Mouse (Mus musculus): ENCODE results near the gene Dlg2. TPM values are rescaled to one million over a fixed set of nuclear protein-coding genes. Genes with fewer than 3 reads are reported as not detected.
"Not testable (repeated sequence)": the region's sequence is repeated elsewhere in the genome, so short reads cannot be mapped to it uniquely, and the experiment has no call there.

Dlg2 gene
- total RNA-seq, 2 experiments from 2014 or later = 1.9 to 3.4 TPM

DNA sequence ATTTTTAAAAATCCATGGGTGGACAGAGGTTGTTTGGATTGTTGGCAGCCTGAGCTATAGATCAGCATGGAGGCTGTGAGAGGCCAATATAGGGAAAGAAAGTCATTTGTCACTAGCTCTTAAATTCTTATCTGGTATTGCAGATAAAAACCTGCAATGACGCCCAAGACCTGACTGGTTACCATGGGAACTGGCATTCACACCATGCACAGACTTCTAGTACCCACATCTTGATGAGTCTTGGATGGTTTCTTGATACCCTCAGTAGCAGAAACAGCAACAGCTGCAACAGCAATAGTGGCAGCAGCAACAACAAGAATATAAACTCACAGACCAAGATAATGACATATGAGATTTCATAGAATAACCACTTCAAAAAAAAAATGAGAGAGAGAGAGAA lies 315.1 kb downstream of the Dlg2 start:
- no peak for DNase-seq
- intact Hi-C loops (cut with DNase I) = no loop called here

DNA sequence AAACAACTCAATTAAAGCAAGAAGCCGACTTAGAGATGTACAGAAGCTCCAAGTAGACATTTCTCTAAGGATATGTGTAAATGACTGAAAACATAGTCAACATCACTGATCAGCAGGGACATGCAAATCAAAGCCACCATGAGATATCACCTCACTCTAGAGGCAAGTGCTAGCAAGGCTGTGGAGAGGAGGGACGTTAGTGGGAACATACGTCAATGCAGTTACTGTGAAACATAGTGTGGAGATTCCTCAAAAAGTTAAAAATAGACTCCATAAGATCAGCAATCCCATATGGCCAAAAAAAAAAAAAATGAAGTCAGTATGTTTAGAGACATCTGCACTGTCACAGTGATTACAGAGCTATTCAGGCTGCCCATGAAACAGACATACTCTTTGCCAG lies 349.2 kb downstream of the Dlg2 start:
- DNase-seq = no peak
- intact Hi-C loops (cut with DNase I) = no loop called here

DNA sequence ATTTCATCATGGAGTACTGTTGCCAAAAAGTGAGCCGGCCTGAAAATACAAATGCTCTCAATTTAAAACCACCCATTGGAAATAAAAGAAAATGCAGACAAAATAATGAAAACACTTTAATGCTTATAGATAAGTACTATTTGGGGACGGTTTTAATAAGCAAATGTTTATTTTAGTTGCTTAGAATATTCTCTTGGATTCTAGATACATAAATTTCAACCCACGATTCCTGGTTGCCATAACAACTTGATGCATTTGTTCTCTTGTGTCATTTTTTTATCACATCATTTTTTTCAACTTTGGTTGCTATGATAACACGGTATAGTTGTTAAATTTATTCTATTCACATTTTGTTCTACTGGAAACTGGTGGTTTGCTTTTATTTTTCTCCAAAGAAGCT lies 364.8 kb downstream of the Dlg2 start:
- intact Hi-C loops (cut with DNase I) = no loop called here
- no peak for DNase-seq

DNA sequence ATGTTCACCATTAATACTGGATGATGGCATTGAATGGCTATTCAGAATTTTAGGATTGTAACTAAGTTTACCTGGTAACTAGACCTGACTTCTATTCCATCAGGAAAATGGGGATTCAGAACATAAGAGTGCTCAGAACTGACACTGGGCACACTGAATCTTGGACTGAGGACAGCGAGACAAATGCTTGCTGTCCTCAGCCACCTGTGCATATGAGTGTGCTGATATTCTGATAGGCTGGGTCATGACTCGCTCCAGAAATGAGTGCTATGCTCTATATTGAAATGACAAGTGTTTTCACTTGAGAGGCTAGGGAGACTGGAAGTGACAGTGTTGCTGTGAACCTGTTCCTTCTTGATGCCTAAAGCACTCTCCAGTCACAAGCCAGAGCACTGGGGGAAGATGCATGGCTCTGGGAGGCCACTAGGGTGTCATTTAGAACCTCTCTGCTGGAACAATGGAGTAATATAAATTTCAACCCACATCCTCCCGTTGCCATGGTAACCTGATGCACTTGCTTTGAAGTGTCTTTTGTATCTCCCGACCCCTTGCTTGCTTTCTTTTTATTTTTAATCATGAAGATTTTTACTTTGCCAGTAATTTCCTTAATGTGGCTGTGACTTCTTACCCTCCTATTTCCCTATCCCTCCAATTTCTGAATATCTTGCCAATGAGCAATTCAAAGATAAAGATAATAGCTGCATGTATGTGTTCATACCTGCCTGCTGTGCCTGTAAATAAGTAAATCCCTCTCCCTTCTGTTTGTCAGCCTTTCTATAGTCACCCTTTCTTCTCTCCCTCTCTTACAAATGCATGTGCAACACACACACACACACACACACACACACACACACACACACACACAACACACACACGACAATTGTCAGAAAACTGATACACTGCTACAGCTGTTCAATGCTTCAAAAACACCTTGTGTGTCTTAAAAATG lies 367.1 kb downstream of the Dlg2 start:
- intact Hi-C loops (cut with DNase I) = no loop called here
- no peak for DNase-seq

DNA sequence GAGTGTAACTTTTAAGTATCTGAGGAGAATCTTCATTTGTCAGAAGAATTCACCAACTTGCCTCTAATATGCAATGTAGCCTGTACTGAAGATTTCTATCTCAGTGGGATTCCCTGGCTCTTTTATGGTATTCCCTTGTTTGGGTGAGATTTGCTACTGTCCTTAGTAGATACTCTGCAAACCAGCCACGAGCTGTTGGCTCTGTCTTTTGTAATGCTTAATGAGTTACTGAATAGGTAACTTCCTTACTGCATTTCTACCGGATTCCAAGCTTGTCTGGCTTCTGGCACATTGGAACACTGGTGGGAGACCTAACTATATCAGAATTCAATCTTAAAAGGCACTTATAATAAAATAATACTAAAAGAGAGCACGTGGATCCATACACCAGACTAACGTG lies 400.3 kb downstream of the Dlg2 start:
- intact Hi-C loops (cut with DNase I); DNase-seq: not testable (repeated sequence)

DNA sequence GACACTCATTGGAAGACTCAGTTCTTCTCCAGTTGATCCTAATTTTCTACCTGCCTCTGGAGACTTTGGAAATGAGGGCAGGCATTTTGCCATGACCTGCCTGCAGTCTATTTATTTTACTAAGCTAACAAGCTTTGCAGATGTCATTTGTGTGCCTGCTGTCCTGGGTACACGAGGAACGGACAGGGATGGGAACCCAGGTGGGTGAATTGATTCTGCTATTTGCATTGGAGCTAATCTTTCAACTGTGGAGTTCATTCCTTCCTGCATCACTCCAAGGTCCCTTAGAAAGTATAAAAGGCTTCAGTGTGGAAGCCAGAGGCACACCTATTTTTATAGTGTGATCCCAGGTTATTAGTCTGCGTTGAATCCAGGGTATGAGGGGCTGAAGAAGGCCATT lies 406.3 kb downstream of the Dlg2 start:
- intact Hi-C loops (cut with DNase I) = no loop called here

DNA sequence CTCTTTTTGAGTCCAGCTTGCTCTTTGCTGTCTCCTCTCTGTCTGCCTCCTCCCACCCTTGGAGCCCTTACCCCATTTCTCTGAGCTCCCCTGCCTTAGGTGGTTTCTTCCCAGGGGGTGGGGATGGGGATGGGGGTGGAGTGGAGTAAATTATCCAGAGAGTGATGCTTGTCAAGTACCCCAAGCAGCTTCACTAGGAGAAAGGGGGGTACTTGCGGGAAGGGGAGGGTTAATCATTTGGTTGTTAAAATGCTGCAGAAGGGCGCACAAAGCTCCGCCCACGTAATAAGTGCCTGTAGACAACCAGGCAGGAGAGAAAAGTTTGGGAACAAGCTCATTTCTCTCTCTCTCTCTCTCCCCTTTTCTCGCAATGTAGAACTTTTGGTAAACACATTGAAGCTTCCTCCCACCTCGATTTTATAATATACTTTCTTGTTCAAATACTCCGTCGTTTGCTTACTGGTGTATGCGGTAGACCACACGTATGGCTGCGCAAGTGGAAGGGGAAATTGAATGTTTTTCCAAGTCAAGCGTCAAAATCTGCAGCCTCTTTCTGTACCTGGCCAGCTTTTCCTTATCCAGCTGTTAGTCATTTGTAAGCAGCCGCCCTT lies 410.0 kb downstream of the Dlg2 start:
- no peak for DNase-seq
- intact Hi-C loops (cut with DNase I) = no loop called here

More for the DNA sequence above, 406.3 kb downstream of the Dlg2 start:
- no peak for DNase-seq

DNA sequence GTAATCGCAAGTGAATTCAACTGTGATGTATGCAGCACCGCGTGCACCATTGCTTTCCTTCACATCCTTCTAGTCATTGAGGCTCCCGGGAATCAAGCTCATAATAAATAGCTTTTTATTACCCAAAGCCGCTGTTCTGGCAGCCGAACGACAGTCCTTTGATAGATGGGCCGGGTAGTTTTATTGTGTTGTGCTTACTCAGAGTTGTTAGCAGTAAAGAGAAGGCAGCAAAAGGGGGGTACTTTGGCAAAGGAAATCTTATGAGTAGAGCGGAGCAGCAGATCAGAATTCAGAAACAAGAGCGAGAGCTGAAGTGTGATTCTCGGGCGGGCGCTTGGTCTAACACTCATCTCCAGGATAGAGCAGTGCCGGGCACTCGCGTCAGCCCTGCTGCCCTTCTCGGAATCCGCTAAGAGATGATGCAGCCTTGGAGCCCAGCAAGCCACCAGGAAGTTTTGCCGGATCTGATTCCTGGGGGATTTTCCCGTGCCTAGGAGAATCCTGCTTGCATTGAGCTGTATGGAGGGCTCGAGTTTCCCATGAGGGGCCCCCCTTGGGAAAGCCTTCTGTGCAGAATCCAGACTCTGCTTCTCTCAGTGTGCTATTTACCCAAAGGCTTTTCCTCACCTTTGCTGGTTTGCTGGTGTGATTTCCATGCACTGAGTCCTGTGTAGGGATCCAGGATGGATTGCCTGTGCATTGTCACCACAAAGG lies 410.7 kb downstream of the Dlg2 start:
- DNase-seq = no peak
- intact Hi-C loops (cut with DNase I) = no loop called here

DNA sequence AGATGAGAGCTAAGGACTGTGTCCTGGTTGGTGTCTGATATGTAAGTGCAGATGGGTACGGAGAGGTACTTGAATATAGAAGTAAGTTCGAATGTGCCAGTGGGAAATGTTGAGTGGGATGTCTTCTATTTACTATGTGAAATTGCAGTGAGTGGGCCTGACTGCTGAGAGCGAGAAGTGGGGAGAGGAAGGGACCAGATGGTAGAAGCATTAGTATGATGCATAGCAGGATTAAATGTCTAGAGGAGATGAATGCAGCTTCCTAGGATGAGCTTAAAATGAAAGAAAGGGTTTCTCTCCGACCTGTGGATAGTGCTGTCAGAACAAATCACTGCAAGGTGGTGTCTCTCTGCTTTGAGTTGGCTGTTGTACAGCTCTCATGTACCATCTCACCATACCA lies 451.0 kb downstream of the Dlg2 start:
- no peak for DNase-seq
- intact Hi-C loops (cut with DNase I) = no loop called here

DNA sequence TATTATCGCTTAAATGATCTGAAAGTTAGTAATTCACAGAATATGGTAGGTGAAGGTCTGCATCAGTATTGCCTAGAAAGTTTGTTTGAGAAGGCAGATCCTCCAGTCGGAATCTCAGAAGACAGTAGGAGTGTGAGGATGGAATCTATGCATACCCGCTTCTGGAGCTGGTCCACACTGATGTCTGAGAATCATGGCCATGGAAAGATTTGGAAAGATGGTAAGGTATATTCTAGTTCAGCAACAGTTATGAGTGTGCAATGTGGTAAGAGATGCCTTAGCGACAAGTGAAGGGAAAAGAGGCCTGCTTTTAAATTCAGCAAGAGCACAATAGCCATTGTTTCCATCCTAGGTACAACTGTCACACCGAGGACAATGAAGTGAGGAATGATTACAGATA lies 464.3 kb downstream of the Dlg2 start:
- DNase-seq = no peak
- intact Hi-C loops (cut with DNase I) = no loop called here

DNA sequence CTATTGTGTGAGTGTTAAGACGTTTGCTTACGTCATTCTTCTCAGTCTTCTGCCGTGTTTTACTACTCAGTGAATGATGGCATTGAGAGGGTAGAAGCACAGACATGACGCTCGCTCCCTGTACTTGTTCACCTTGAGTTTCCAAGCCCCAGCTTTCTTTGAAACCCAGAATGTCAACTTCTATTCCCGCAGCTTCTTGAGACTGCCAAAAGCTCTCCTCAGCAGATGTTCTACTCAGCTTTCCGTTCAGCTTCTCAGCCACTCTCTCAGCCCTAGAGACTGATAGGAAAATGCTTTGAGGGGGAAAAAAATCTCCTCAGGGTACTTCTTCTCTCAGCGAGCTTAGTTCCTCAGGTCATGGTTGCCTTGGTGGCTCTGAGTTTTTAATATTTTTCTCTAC lies 470.6 kb downstream of the Dlg2 start:
- intact Hi-C loops (cut with DNase I) = no loop called here
- DNase-seq = no peak

DNA sequence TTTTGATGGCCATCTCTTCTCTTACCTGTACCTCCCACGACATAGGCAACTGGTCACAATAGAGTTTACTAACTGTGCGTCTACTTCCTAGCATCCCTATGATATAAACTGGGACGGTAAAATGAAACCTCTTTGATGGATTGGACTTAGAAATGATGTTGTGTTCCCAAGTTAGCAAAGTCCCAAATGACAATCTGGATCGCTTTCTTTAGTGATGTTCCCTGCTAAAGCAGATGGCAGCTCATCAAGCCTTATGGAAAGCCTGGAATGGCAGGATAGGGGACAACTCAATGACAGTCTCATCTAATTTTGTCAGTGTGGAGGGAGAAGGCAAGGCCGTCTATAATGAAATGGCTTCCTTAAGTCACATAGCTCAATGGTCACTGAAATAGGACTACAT lies 472.7 kb downstream of the Dlg2 start:
- DNase-seq = no peak
- intact Hi-C loops (cut with DNase I) = no loop called here

DNA sequence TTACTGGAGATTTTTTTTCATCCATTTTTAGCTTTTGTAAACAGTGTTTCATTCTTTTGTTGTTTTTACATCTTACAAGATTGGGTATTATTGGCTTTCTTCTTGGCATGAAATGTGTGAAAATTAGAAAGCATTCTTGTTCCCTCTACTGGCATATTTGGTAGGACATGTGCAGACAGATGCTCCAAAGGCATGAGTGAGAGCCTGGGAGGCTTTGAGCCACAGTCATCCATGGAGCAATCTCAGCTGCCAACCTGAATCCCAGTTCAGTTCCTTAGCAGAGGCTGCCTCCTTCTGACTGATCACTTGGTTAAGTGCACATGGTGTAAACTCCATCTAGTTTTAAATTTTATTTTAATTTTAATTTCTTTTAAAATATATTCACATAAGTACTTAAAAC lies 500.8 kb downstream of the Dlg2 start:
- DNase-seq = no peak
- intact Hi-C loops (cut with DNase I) = no loop called here

DNA sequence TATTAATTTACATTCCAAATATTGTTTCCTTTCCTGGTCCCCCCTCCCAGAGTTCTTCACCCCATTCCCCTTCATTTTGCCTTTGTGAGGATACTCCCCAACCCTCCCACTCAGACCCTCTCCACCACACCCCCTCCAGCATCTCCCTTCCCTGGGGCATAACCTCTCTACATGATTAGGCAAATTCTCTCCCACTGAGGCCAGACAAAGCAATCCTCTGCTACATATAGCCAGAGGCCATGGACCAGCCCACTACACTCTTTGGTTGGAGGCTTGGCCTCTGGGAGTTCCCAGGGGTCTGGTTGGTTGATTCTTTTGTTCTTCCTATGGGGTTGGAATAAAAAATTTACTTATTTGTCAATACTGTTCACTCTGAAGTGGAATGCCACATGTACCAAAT lies 505.6 kb downstream of the Dlg2 start:
- no peak for DNase-seq
- intact Hi-C loops (cut with DNase I) = no loop called here

DNA sequence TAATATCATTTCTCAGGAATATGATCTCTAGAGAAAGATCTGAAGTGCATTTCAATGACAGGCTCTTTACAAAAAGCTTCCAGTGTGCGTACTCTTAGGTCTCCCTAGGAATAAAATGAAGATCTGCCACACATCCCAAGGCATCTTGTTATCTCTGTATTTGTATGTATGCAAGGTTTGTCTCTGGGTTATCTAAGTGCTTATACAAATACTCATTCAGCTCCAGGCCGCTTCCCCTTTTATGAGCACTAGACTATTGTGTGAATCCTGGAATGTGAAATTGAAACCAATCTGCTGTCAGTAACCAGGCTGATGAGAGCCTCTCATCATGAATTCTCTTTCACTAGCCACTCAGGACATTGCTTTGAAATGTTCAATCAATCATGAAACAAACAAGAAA lies 534.2 kb downstream of the Dlg2 start:
- DNase-seq = no peak
- intact Hi-C loops (cut with DNase I) = no loop called here

DNA sequence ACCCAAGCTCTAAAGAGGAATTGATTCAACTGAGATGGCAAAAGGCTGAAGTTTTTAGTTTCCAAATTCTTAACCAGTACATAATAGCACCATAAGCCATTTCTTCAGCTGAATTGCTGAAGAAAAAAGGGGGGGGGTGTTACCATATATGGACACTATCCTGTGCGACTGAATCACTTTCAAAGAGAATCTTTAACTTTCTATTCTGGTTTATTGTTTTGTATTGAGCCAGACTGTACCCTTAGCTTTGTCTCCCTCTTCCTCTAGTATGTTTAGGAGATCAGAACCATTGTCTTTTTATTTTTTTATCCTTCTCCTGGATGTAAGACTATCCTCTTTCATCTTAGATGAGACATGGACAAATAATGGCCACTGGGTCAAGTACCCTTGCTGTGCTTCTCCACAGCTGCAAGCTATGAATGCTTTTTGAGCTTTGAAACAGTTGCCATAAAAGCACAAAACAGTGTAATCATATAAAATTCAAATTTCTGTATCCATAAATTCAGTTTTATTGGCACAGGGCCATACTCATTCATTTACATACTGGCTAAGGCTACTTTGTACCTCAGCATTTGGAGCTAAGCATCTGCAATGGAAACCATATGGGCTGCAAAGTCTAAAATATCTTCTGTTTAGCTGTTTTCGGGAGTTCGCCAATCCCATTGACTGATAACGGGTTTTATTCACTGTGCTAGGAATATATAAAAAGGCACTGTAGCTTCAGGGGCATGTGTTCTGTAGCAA lies 568.7 kb downstream of the Dlg2 start:
- intact Hi-C loops (cut with DNase I) = no loop called here
- no peak for DNase-seq

DNA sequence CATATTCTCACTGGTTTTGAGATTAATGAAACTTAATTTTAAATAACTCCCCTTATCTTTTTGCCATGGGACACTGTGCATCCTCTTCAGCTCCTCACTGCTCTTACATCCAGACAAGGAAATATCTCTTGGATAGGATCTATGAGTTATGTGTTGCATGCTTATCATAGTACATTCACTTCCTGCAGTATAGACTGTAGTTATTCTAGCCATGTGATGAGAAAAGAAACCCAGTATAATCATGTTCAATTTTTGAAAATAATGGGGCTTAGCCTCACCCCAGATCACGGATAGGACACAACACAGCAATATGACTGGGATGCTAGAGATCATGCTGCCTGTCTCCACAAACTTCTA lies 569.2 kb downstream of the Dlg2 start:
- DNase-seq = no peak
- intact Hi-C loops (cut with DNase I) = no loop called here

DNA sequence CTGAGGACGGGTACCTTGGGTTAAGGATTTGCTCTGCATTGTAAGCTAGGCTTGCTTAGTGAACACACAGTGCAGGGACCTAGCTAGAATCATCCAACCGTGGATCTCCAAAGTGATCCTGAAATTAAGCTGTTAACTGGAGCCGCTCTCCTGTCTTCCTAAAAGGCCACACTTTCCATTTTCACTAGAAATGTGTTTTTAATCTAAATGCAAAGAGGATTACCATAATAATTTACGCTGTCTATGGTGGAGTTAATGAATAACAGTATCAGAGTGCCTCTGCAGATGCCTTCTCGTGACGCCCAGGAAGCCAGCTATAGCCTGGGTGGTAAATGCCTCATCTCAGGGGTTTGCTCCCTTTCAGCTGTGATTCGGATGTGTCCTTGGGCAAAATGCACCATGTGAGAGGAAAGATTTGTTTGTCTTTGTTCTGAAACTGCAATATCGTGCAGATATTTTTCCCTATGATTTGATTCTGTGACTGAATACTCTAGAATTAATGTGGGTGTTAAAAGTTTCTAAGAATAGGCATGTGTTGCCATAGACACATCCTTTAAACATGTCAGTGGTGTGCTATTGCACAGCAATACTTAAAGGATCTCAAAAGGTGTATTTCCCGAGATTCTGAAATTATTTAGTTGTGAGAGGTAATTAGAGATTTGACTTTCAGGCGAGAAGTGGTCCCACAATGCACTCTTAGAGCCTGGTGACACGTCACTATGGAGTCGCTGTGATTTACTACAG lies 587.0 kb downstream of the Dlg2 start:
- intact Hi-C loops (cut with DNase I) = no loop called here

DNA sequence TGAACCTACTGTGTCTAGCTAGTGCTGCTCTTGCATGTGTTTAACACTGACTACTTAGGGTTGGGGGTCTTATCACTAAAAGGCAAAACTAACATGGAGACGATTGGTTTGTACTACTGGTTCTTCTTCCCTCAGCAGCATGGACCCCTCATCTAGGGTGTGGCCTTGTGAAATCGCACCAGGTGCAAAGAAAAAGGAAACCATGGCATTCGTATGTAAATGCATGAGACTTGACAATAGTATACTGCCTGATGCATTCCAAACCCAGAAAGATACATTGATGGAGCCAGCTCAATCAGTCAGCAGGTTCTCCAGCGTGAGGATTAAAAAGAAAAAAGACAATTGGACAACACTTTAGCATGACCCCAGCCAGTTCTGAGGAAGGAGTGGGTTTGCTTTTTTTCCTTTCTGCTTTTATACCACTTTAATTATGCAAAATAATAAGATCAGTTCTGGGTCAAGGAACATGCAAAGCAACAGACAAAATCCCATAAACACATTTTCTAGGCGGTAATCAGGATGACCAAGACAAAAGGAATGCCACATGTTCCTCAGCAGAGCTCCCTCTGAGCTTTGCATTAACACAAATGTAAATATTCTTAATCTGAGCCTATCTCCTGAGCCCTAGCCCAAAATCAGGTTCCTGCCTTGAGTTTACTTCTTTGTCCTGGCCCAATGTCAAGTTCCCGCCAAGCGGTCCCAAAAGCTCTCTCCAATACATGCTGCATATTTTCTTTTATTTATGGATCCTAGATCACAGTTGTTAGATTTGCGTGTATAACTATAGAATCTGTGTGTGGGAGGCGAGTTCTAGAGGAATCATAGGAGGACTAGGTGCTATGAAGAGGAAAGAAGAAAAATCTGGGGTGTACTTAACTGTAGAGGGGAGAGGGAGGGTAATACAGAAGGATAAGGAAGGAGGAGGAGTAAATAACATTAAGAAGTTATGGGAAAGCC lies 595.6 kb downstream of the Dlg2 start:
- DNase-seq = no peak
- intact Hi-C loops (cut with DNase I) = no loop called here

More for the DNA sequence above, 587.0 kb downstream of the Dlg2 start:
- DNase-seq = no peak

All from heart, postnatal 10 days (tissue).